27 mouse cellular contexts compared by ENCODE assay signal in genomic region chr7:35448867-35449266, GRCm38 (mm10). TPM values are rescaled to one million over a fixed set of nuclear protein-coding genes. Genes with fewer than 3 reads are reported as not detected.
DNase-seq lines count a peak whose midpoint lies in the region; ATAC-seq and TF ChIP-seq lines count a peak whose summit lies in the region.
"Had no signal": no experiment of that assay in that cellular context is flagged by ENCODE, and none has a peak within 500 bp of the region (broad histone marks: within the 10 kb centered on the region; RNA-seq: fewer than 3 reads in every experiment).

No protein-coding gene starts in this region.

- WGBS in heart, embryonic 13.5 days = 57% methylated on average over 7 of the region's 7 CpGs
- WGBS in intestine, postnatal 0 days = 30% methylated on average over 7 of the region's 7 CpGs
- 46% methylated on average over 7 of the region's 7 CpGs for WGBS in kidney, embryonic 15.5 days
- 85% methylated on average over 7 of the region's 7 CpGs for WGBS in forebrain, embryonic 13.5 days

- no peaks in the 10 kb centered on the region for H3K36me3 ChIP-seq in heart, embryonic 13.5 days
- H3K36me3 ChIP-seq in intestine, postnatal 0 days (ENCODE audit: control insufficient read depth, insufficient read depth) = peaks cover 5% of the 10 kb centered on the region; the same call in 1 of the 2 replicates
- no peaks in the 10 kb centered on the region for H3K36me3 ChIP-seq in kidney, embryonic 15.5 days
- H3K36me3 ChIP-seq in forebrain, embryonic 13.5 days (ENCODE audit: poor library complexity, severe bottlenecking) = no peaks in the 10 kb centered on the region
- H3K36me3 ChIP-seq: embryonic facial prominence, embryonic 12.5 days; heart, embryonic 10.5 days; limb, embryonic 15.5 days; midbrain, embryonic 10.5 days had no signal

- no peak overlapping the region for H3K4me3 ChIP-seq in heart, embryonic 13.5 days
- peak overlapping the region; percentile 35 for H3K4me3 ChIP-seq in intestine, postnatal 0 days (ENCODE audit: low read depth, low read length)
- no peak overlapping the region for H3K4me3 ChIP-seq in kidney, embryonic 15.5 days (replicated peaks)
- no peak overlapping the region for H3K4me3 ChIP-seq in left cerebral cortex, adult 2 months
- H3K4me3 ChIP-seq in forebrain, embryonic 13.5 days = no peak overlapping the region
- H3K4me3 ChIP-seq: embryonic facial prominence, embryonic 12.5 days; erythroblast, embryonic 14.5 days; heart, embryonic 10.5 days; layer of hippocampus, adult 2 months; limb, embryonic 15.5 days; midbrain, embryonic 10.5 days had no signal

- no peak for ATAC-seq in heart, embryonic 13.5 days (ENCODE audit: extremely low read depth, insufficient number of reproducible peaks, low FRiP score, low TSS enrichment)
- ATAC-seq in intestine, postnatal 0 days = peak; percentile 79
- no peak for ATAC-seq in kidney, embryonic 15.5 days (replicated peaks; ENCODE audit: low FRiP score)
- no peak for ATAC-seq in forebrain, embryonic 13.5 days
- ATAC-seq: forebrain, postnatal 0 days; hindbrain, embryonic 16.5 days had no signal

- peak overlapping the region; percentile 1; the same call in 1 of the 2 replicates for H3K4me2 ChIP-seq in heart, embryonic 13.5 days
- H3K4me2 ChIP-seq in intestine, postnatal 0 days (replicated peaks; ENCODE audit: low read depth) = peak overlapping the region; percentile 59
- peak overlapping the region; percentile 4 for H3K4me2 ChIP-seq in kidney, embryonic 15.5 days
- H3K4me2 ChIP-seq in forebrain, embryonic 13.5 days = no peak overlapping the region
- H3K4me2 ChIP-seq: embryonic facial prominence, embryonic 12.5 days; limb, embryonic 15.5 days; lung, embryonic 14.5 days had no signal

- H3K9me3 ChIP-seq in heart, embryonic 13.5 days = peaks cover 1% of the 10 kb centered on the region; the same call in 1 of the 2 replicates
- H3K9me3 ChIP-seq in intestine, postnatal 0 days (ENCODE audit: control insufficient read depth) = no peaks in the 10 kb centered on the region
- H3K9me3 ChIP-seq in kidney, embryonic 15.5 days (replicated peaks) = no peaks in the 10 kb centered on the region; the same call in 1 of the 2 replicates
- H3K9me3 ChIP-seq in forebrain, embryonic 13.5 days (replicated peaks) = no peaks in the 10 kb centered on the region
- H3K9me3 ChIP-seq: embryonic facial prominence, embryonic 12.5 days; heart, embryonic 10.5 days; limb, embryonic 15.5 days; midbrain, embryonic 10.5 days had no signal

- intact Hi-C loops in left cerebral cortex, adult 2 months (cut with DNase I) = no loop called here

- peaks cover 16% of the 10 kb centered on the region for H3K4me1 ChIP-seq in heart, embryonic 13.5 days
- H3K4me1 ChIP-seq in intestine, postnatal 0 days (replicated peaks; ENCODE audit: control insufficient read depth, insufficient read depth, low read length) = 0 out of 2 replicates have a peak, but pooled peaks cover 2% of the 10 kb centered on the region
- peaks cover 20% of the 10 kb centered on the region for H3K4me1 ChIP-seq in kidney, embryonic 15.5 days
- H3K4me1 ChIP-seq in forebrain, embryonic 13.5 days = no peaks in the 10 kb centered on the region

- TF ChIP-seq CTCF in intestine, postnatal 0 days (IDR thresholded peaks at IDR 0.05; ENCODE audit: low read depth) = no peak
- TF ChIP-seq CTCF in left cerebral cortex, adult 2 months (IDR thresholded peaks at IDR 0.05) = no peak

- H3K27ac ChIP-seq in heart, embryonic 13.5 days (replicated peaks) = 0 out of 2 replicates have a peak overlapping the region, but pooled peaks have one; percentile 48
- H3K27ac ChIP-seq in intestine, postnatal 0 days (ENCODE audit: low read depth, low read length) = peak overlapping the region; percentile 70; the same call in 1 of the 2 replicates
- H3K27ac ChIP-seq in kidney, embryonic 15.5 days = peak overlapping the region; percentile 83
- no peak overlapping the region for H3K27ac ChIP-seq in left cerebral cortex, adult 2 months
- no peak overlapping the region for H3K27ac ChIP-seq in forebrain, embryonic 13.5 days
- H3K27ac ChIP-seq: embryonic facial prominence, embryonic 12.5 days; layer of hippocampus, adult 2 months; limb, embryonic 15.5 days; macrophage; stomach, postnatal 0 days had no signal

- peaks cover 3% of the 10 kb centered on the region; the same call in 1 of the 2 replicates for H3K27me3 ChIP-seq in heart, embryonic 13.5 days (replicated peaks)
- H3K27me3 ChIP-seq in intestine, postnatal 0 days (replicated peaks; ENCODE audit: control insufficient read depth, insufficient read depth, low read length) = no peaks in the 10 kb centered on the region
- H3K27me3 ChIP-seq in kidney, embryonic 15.5 days = no peaks in the 10 kb centered on the region
- H3K27me3 ChIP-seq in forebrain, embryonic 13.5 days = no peaks in the 10 kb centered on the region
- H3K27me3 ChIP-seq: embryonic facial prominence, embryonic 12.5 days; limb, embryonic 15.5 days had no signal

- DNase-seq in heart, postnatal 4 days = no peak
- DNase-seq in kidney, postnatal 4 days = peak; percentile 21 to 57
- DNase-seq in left cerebral cortex, adult 2 months (ENCODE audit: extremely low spot score in 1 of 2, low spot score in 2 of 2) = no peak
- no peak for DNase-seq in cerebellum, adult 11-12 months
- DNase-seq: adrenal gland, adult 2 months; cerebellum, adult 9-11 months; forebrain, postnatal 0 days; right cerebral cortex, postnatal 25 days had no signal

- no peak overlapping the region for H3K9ac ChIP-seq in heart, embryonic 13.5 days
- no peak overlapping the region for H3K9ac ChIP-seq in intestine, postnatal 0 days (ENCODE audit: low read depth, low read length)
- no peak overlapping the region for H3K9ac ChIP-seq in kidney, embryonic 15.5 days
- no peak overlapping the region for H3K9ac ChIP-seq in forebrain, embryonic 13.5 days
- H3K9ac ChIP-seq: embryonic facial prominence, embryonic 12.5 days; forebrain, postnatal 0 days; limb, embryonic 15.5 days had no signal

RNA-seq across cellular contexts. Expression of gene Slc7a9, which starts 0.3 kb away (rescaled TPM):
- 0.79 and 1.2 TPM in 2 replicates for polyA plus RNA-seq in heart, embryonic 13.5 days (2015; fragmentation: Nextera tagmentation; extraction: Ambion mirVana)
- total RNA-seq in heart, postnatal 4 days (2021) = not detected
- polyA plus RNA-seq in intestine, postnatal 0 days (2015; fragmentation: Nextera tagmentation; extraction: Ambion mirVana) = 225 and 259 TPM in 2 replicates
- 8.4 and 9.2 TPM in 2 replicates for polyA plus RNA-seq in kidney, embryonic 15.5 days (2015; fragmentation: Nextera tagmentation; extraction: Ambion mirVana)
- total RNA-seq in left cerebral cortex, adult 2 months (2021) = not detected
- 0.18 TPM in 1 of 2 replicates, not detected in the other for polyA plus RNA-seq in forebrain, embryonic 13.5 days (2015; fragmentation: Nextera tagmentation; extraction: Ambion mirVana)
- total RNA-seq: adrenal gland, adult 2 months; CH12.LX; forebrain, postnatal 0 days; gastrocnemius, adult 18-20 months; hematopoietic stem cell, adult 5-6 weeks; layer of hippocampus, adult 2 months; left cerebral cortex, postnatal 36 days; midbrain, postnatal 0 days had no signal
- polyA plus RNA-seq: adrenal gland, adult 2 months; macrophage; midbrain, postnatal 0 days had no signal

RNA-seq across cellular contexts. Expression of gene Cep89, which starts 52.0 kb away (rescaled TPM):
- polyA plus RNA-seq in heart, embryonic 13.5 days (2015; fragmentation: Nextera tagmentation; extraction: Ambion mirVana) = 37.3 and 39.2 TPM in 2 replicates
- total RNA-seq in heart, postnatal 4 days (2021) = 10 to 100 TPM; 26.4 to 26.6 TPM
- polyA plus RNA-seq in intestine, postnatal 0 days (2015; fragmentation: Nextera tagmentation; extraction: Ambion mirVana) = 9.7 and 10.1 TPM in 2 replicates
- 53.9 and 63.3 TPM in 2 replicates for polyA plus RNA-seq in kidney, embryonic 15.5 days (2015; fragmentation: Nextera tagmentation; extraction: Ambion mirVana)
- 10 to 100 TPM; 18.3 to 25.1 TPM for total RNA-seq in left cerebral cortex, adult 2 months (2021)
- 50.6 and 52.3 TPM in 2 replicates for polyA plus RNA-seq in forebrain, embryonic 13.5 days (2015; fragmentation: Nextera tagmentation; extraction: Ambion mirVana)

RNA-seq across cellular contexts. Expression of gene Faap24, which starts 52.2 kb away (rescaled TPM):
- 13.3 and 14.0 TPM in 2 replicates for polyA plus RNA-seq in heart, embryonic 13.5 days (2015; fragmentation: Nextera tagmentation; extraction: Ambion mirVana)
- total RNA-seq in heart, postnatal 4 days (2021) = 1 to 10 TPM; 4.6 to 4.7 TPM
- polyA plus RNA-seq in intestine, postnatal 0 days (2015; fragmentation: Nextera tagmentation; extraction: Ambion mirVana) = 9.3 and 10.3 TPM in 2 replicates
- 19.4 and 20.2 TPM in 2 replicates for polyA plus RNA-seq in kidney, embryonic 15.5 days (2015; fragmentation: Nextera tagmentation; extraction: Ambion mirVana)
- 1 to 10 TPM; 5.4 to 6.8 TPM for total RNA-seq in left cerebral cortex, adult 2 months (2021)
- 27.8 and 28.2 TPM in 2 replicates for polyA plus RNA-seq in forebrain, embryonic 13.5 days (2015; fragmentation: Nextera tagmentation; extraction: Ambion mirVana)

Comparison
In these comparisons a context has a peak if more than half of its experiments do, and no peak if none do; other contexts are left out.
1. H3K27ac ChIP-seq: peak in heart, embryonic 13.5 days (single experiment), intestine, postnatal 0 days (single experiment) and kidney, embryonic 15.5 days (single experiment); none in left cerebral cortex, adult 2 months (single experiment) and forebrain, embryonic 13.5 days (single experiment).
2. DNase-seq: peak in kidney, postnatal 4 days (2 of 2); none in heart, postnatal 4 days (single experiment), left cerebral cortex, adult 2 months (0 of 2) and cerebellum, adult 11-12 months (single experiment).
3. RNA of gene Slc7a9, which starts 0.3 kb away (polyA plus RNA-seq): 225 to 259 TPM in intestine, postnatal 0 days; 8.4 to 9.2 TPM in kidney, embryonic 15.5 days, 0.79 to 1.2 TPM in heart, embryonic 13.5 days and 0.18 TPM in forebrain, embryonic 13.5 days; every median in the first group is over 10 times any median in the second.